8 mouse cellular contexts compared by ENCODE assay signal in the genomic region with DNA sequence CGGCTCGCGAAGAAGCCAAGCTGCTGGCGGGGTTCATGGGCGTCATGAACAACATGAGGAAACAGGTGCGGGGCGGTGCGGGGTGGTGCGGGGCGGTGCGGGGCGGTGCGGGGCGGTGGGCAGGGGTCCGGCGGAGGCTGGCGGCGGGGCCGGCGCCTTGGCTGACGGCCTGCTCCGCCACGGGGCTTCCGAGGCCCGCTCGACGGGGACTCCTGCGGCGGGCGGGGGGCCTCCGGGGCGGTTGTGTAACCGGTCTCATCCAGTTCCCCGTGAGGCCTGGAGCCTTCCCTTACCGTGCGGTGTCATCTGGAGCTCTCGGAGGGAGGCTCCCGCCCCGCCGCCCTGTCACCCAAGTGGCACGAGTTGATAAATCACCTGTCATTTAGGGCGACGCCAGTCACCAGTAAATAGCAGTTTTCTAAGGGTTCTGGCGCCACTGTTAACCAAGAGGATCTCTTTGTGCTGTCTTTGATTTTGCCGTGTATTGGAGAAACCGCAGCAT. TPM values are rescaled to one million over a fixed set of nuclear protein-coding genes. Genes with fewer than 3 reads are reported as not detected.
DNase-seq lines count a peak whose midpoint lies in the region; ATAC-seq and TF ChIP-seq lines count a peak whose summit lies in the region.

No protein-coding gene starts in this region.

- DNase-seq in 3T3-L1 (ENCODE audit: low read depth, low spot score), result peak; percentile 56
- peak; percentile 66 for DNase-seq in adrenal gland, postnatal 25 days
- peak; percentile 43 to 52 for DNase-seq in heart, adult 9 months (ENCODE audit: low spot score in 2 of 2)
- DNase-seq in kidney, adult 9 months, result peak; percentile 54
- DNase-seq in limb, embryonic 14.5 days (ENCODE audit: low spot score), result peak; percentile 48
- peak; percentile 26 to 28 for DNase-seq in spleen, adult 2 months (ENCODE audit: low read depth in 1 of 2, low spot score in 2 of 2)

- H3K36me3 ChIP-seq in embryonic facial prominence, embryonic 12.5 days, result no peaks in the 10 kb centered on the region
- no peaks in the 10 kb centered on the region for H3K36me3 ChIP-seq in limb, embryonic 14.5 days (ENCODE audit: control insufficient read depth, insufficient read depth, low read length)
- no peaks in the 10 kb centered on the region for H3K36me3 ChIP-seq in midbrain, embryonic 15.5 days (replicated peaks)
- H3K36me3 ChIP-seq in spleen, adult 2 months (ENCODE audit: control insufficient read depth, insufficient read depth, low read length), result no peaks in the 10 kb centered on the region

- peak overlapping the region; percentile 88 for H3K9ac ChIP-seq in embryonic facial prominence, embryonic 12.5 days
- H3K9ac ChIP-seq in limb, embryonic 14.5 days (ENCODE audit: low read depth, low read length, severe bottlenecking), result peak overlapping the region; percentile 87
- peak overlapping the region; percentile 75 for H3K9ac ChIP-seq in midbrain, embryonic 15.5 days

- ATAC-seq in embryonic facial prominence, embryonic 12.5 days (ENCODE audit: insufficient number of reproducible peaks, insufficient read depth, low FRiP score, low TSS enrichment), result peak; percentile 79
- peak; percentile 72 for ATAC-seq in limb, embryonic 14.5 days (ENCODE audit: low FRiP score, low read depth)
- ATAC-seq in midbrain, embryonic 15.5 days (replicated peaks), result peak; percentile 86

- H3K9me3 ChIP-seq in embryonic facial prominence, embryonic 12.5 days, result no peaks in the 10 kb centered on the region
- H3K9me3 ChIP-seq in limb, embryonic 14.5 days (ENCODE audit: control insufficient read depth, low read length), result no peaks in the 10 kb centered on the region
- H3K9me3 ChIP-seq in midbrain, embryonic 15.5 days, result no peaks in the 10 kb centered on the region

- peak overlapping the region; percentile 89 for H3K27ac ChIP-seq in embryonic facial prominence, embryonic 12.5 days
- peak overlapping the region; percentile 81 for H3K27ac ChIP-seq in limb, embryonic 14.5 days (replicated peaks; ENCODE audit: low read depth, low read length)
- H3K27ac ChIP-seq in midbrain, embryonic 15.5 days, result peak overlapping the region; percentile 96
- peak overlapping the region; percentile 66 for H3K27ac ChIP-seq in spleen, adult 2 months (ENCODE audit: insufficient read depth, low read length)

- H3K4me3 ChIP-seq in embryonic facial prominence, embryonic 12.5 days, result peak overlapping the region; percentile 84
- H3K4me3 ChIP-seq in limb, embryonic 14.5 days (replicated peaks; ENCODE audit: low read length), result peak overlapping the region; percentile 76
- peak overlapping the region; percentile 68 for H3K4me3 ChIP-seq in midbrain, embryonic 15.5 days
- peak overlapping the region; percentile 98 for H3K4me3 ChIP-seq in spleen, adult 2 months (ENCODE audit: extremely low read depth, insufficient read depth, insufficient read length)

- no peaks in the 10 kb centered on the region for H3K4me1 ChIP-seq in embryonic facial prominence, embryonic 12.5 days
- H3K4me1 ChIP-seq in limb, embryonic 14.5 days (ENCODE audit: control insufficient read depth, insufficient read depth, low read length), result 0 out of 2 replicates have a peak, but pooled peaks cover 5% of the 10 kb centered on the region
- H3K4me1 ChIP-seq in midbrain, embryonic 15.5 days, result peaks cover 30% of the 10 kb centered on the region
- H3K4me1 ChIP-seq in spleen, adult 2 months (ENCODE audit: control insufficient read depth, insufficient read depth, insufficient read length), result no peaks in the 10 kb centered on the region

- TF ChIP-seq POLR2A in limb, embryonic 14.5 days (IDR thresholded peaks at IDR 0.05; ENCODE audit: borderline replicate concordance, extremely low read depth, insufficient read depth, insufficient read length), result no peak
- no peak for TF ChIP-seq POLR2A in spleen, adult 2 months (IDR thresholded peaks at IDR 0.05; ENCODE audit: low read depth, low read length)

- no peak for TF ChIP-seq CTCF in spleen, adult 2 months (IDR thresholded peaks at IDR 0.05; ENCODE audit: extremely low read depth, insufficient read depth, insufficient read length, insufficient replicate concordance)

- peak overlapping the region; percentile 61 for H3K4me2 ChIP-seq in embryonic facial prominence, embryonic 12.5 days (replicated peaks)
- peak overlapping the region; percentile 74 for H3K4me2 ChIP-seq in limb, embryonic 14.5 days (replicated peaks; ENCODE audit: low read depth, low read length, severe bottlenecking)
- peak overlapping the region; percentile 67 for H3K4me2 ChIP-seq in midbrain, embryonic 15.5 days

- WGBS in embryonic facial prominence, embryonic 12.5 days, result 2% methylated on average over 42 of the region's 46 CpGs
- WGBS in limb, embryonic 14.5 days, result under 1% methylated on average over 41 of the region's 46 CpGs
- WGBS in midbrain, embryonic 15.5 days, result under 1% methylated on average over 44 of the region's 46 CpGs
- 2% methylated on average over 39 of the region's 46 CpGs for WGBS in spleen, adult 2 months

- H3K27me3 ChIP-seq in embryonic facial prominence, embryonic 12.5 days, result no peaks in the 10 kb centered on the region
- no peaks in the 10 kb centered on the region for H3K27me3 ChIP-seq in limb, embryonic 14.5 days (ENCODE audit: control insufficient read depth, insufficient read depth, low read length)
- no peaks in the 10 kb centered on the region for H3K27me3 ChIP-seq in midbrain, embryonic 15.5 days (replicated peaks)
- H3K27me3 ChIP-seq in spleen, adult 2 months (ENCODE audit: control insufficient read depth, insufficient read depth, low read length), result no peaks in the 10 kb centered on the region

RNA-seq across cellular contexts. Expression of a gene that starts 0.5 kb away (rescaled TPM):
- total RNA-seq in adrenal gland, postnatal 25 days (2021), result 34.4 and 39.9 TPM in 2 replicates
- polyA plus RNA-seq in embryonic facial prominence, embryonic 12.5 days (2016; fragmentation: Nextera tagmentation; extraction: Ambion mirVana), result 72.4 and 73.2 TPM in 2 replicates
- polyA plus RNA-seq in limb, embryonic 14.5 days (2012; rRNA removed), result 28.6 and 33.7 TPM in 2 replicates
- 51.7 and 54.0 TPM in 2 replicates for polyA plus RNA-seq in limb, embryonic 14.5 days (2014; fragmentation: Nextera tagmentation; extraction: Ambion mirVana)
- 143 and 159 TPM in 2 replicates for polyA plus RNA-seq in midbrain, embryonic 15.5 days (2015; fragmentation: Nextera tagmentation; extraction: Ambion mirVana)
- polyA plus RNA-seq in spleen, adult 2 months (2012; rRNA removed), result 0.95 and 1.1 TPM in 2 replicates

Comparison
In these comparisons a context has a peak if more than half of its experiments do, and no peak if none do; other contexts are left out.
1. Peak in every context shown above with its lines: DNase-seq, ATAC-seq, H3K4me3 ChIP-seq and H3K27ac ChIP-seq.
2. RNA of a gene that starts 0.5 kb away (polyA plus RNA-seq): 143 to 159 TPM in midbrain, embryonic 15.5 days, 72.4 to 73.2 TPM in embryonic facial prominence, embryonic 12.5 days and 28.6 to 54.0 TPM in limb, embryonic 14.5 days; 0.95 to 1.1 TPM in spleen, adult 2 months; every median in the first group is over 10 times any median in the second.